ENCODE assay signal across 14 mouse cellular contexts in genomic region chr17:79099866-79100265, GRCm38 (mm10). TPM values are rescaled to one million over a fixed set of nuclear protein-coding genes. Genes with fewer than 3 reads are reported as not detected.
DNase-seq lines count a peak whose midpoint lies in the region; ATAC-seq and TF ChIP-seq lines count a peak whose summit lies in the region.
"Had no signal": no experiment of that assay in that cellular context is flagged by ENCODE, and none has a peak within 500 bp of the region (broad histone marks: within the 10 kb centered on the region; RNA-seq: fewer than 3 reads in every experiment).

No protein-coding gene starts in this region.

- H3K27ac ChIP-seq in forebrain, embryonic 11.5 days (ENCODE audit: low read depth, low read length), result no peak overlapping the region
- H3K27ac ChIP-seq: layer of hippocampus, adult 2 months; midbrain, embryonic 13.5 days had no signal

- no peaks in the 10 kb centered on the region for H3K79me2 ChIP-seq in myocyte (ENCODE audit: control insufficient read depth, insufficient read depth)

- H3K4me2 ChIP-seq in myocyte (ENCODE audit: low read depth), result peak overlapping the region; percentile 64
- H3K4me2 ChIP-seq in forebrain, embryonic 11.5 days (ENCODE audit: low read depth, low read length, severe bottlenecking), result no peak overlapping the region
- H3K4me2 ChIP-seq: midbrain, embryonic 13.5 days had no signal

- no peak for DNase-seq in frontal cortex, postnatal 14 days (ENCODE audit: low spot score in 2 of 2)
- peak; percentile 15 to 20 for DNase-seq in right cerebral cortex, postnatal 36 days (ENCODE audit: low spot score in 2 of 2)
- no peak for DNase-seq in right cerebral cortex, postnatal 4 days
- no peak for DNase-seq in layer of hippocampus, adult 11-12 months (ENCODE audit: low spot score)
- no peak for DNase-seq in adrenal gland, adult 2 months
- DNase-seq in forebrain, embryonic 11.5 days (ENCODE audit: low spot score), result no peak
- DNase-seq: B cell, adult 2 months; gastrocnemius, postnatal 10 days; liver, postnatal 0 days had no signal

- H3K9ac ChIP-seq in forebrain, embryonic 11.5 days (ENCODE audit: low read length), result no peak overlapping the region
- H3K9ac ChIP-seq: liver, postnatal 0 days; midbrain, embryonic 13.5 days had no signal

- no peaks in the 10 kb centered on the region for H3K36me3 ChIP-seq in myocyte (ENCODE audit: control insufficient read depth, insufficient read depth)
- H3K36me3 ChIP-seq in forebrain, embryonic 11.5 days (ENCODE audit: control insufficient read depth, insufficient read depth, low read length), result no peaks in the 10 kb centered on the region
- H3K36me3 ChIP-seq: midbrain, embryonic 13.5 days had no signal

- no peaks in the 10 kb centered on the region for H3K27me3 ChIP-seq in myocyte (ENCODE audit: control insufficient read depth, insufficient read depth, insufficient read length)
- no peaks in the 10 kb centered on the region for H3K27me3 ChIP-seq in forebrain, embryonic 11.5 days (ENCODE audit: control insufficient read depth, insufficient read depth, low read length)
- H3K27me3 ChIP-seq: midbrain, embryonic 13.5 days had no signal

- WGBS in forebrain, embryonic 11.5 days, result 87% methylated on average over 4 of the region's 4 CpGs

- ATAC-seq in frontal cortex, adult (ENCODE audit: low TSS enrichment), result peak; percentile 95
- ATAC-seq in forebrain, embryonic 11.5 days (replicated peaks; ENCODE audit: low FRiP score), result no peak
- ATAC-seq: intestine, postnatal 0 days; liver, postnatal 0 days; midbrain, embryonic 13.5 days had no signal

- no peak for TF ChIP-seq POLR2A in myocyte (IDR thresholded peaks at IDR 0.05; ENCODE audit: insufficient read length, low read depth)

- H3K4me1 ChIP-seq in forebrain, embryonic 11.5 days (replicated peaks; ENCODE audit: control insufficient read depth, insufficient read depth, low read length), result no peaks in the 10 kb centered on the region
- H3K4me1 ChIP-seq: midbrain, embryonic 13.5 days had no signal

- H3K9me3 ChIP-seq in forebrain, embryonic 11.5 days (ENCODE audit: control insufficient read depth, low read length), result no peaks in the 10 kb centered on the region
- H3K9me3 ChIP-seq: midbrain, embryonic 13.5 days had no signal

- H3K4me3 ChIP-seq in myocyte, result no peak overlapping the region
- H3K4me3 ChIP-seq in forebrain, embryonic 11.5 days (ENCODE audit: low read depth, low read length), result no peak overlapping the region
- H3K4me3 ChIP-seq: layer of hippocampus, adult 2 months; midbrain, embryonic 13.5 days had no signal

- no peak overlapping the region for H3ac ChIP-seq in myocyte (ENCODE audit: control insufficient read depth, insufficient read length)

TF ChIP-seq in myocyte, 11 proteins besides CTCF, POLR2A, EP300 and RAD21:
- TF ChIP-seq CEBPB (IDR thresholded peaks at IDR 0.05; ENCODE audit: insufficient read depth, poor library complexity, severe bottlenecking) (no peak), E2F4 (IDR thresholded peaks at IDR 0.05; ENCODE audit: insufficient read depth) (no peak), MYOD1 (IDR thresholded peaks at IDR 0.05; ENCODE audit: control insufficient read depth in 1 of 3, insufficient read length in 2 of 3, low read depth in 2 of 3) (no peak), MYOG (IDR thresholded peaks at IDR 0.05; ENCODE audit: control insufficient read depth in 1 of 3, insufficient read depth in 1 of 3, insufficient read length in 2 of 3, low read depth in 2 of 3) (no peak)

RNA-seq across cellular contexts. Expression of gene Qpct, which starts 48.2 kb away (rescaled TPM):
- 1.1 TPM for polyA plus RNA-seq in myocyte (2012; fragmentation: generic; extraction: Trizol)
- total RNA-seq in adrenal gland, adult 2 months (2021), result 1 to 10 TPM; 6.4 to 8.2 TPM
- polyA plus RNA-seq in adrenal gland, adult 2 months (2012; rRNA removed), result 1.5 and 1.8 TPM in 2 replicates
- polyA plus RNA-seq in forebrain, embryonic 11.5 days (2014; fragmentation: Nextera tagmentation; extraction: Ambion mirVana), result 6.7 and 7.6 TPM in 2 replicates

Comparison
In these comparisons a context has a peak if more than half of its experiments do, and no peak if none do; other contexts are left out.
1. DNase-seq: peak in right cerebral cortex, postnatal 36 days (2 of 2); none in frontal cortex, postnatal 14 days (0 of 2), right cerebral cortex, postnatal 4 days (single experiment), layer of hippocampus, adult 11-12 months (single experiment), adrenal gland, adult 2 months (single experiment) and forebrain, embryonic 11.5 days (single experiment).